Mouse (Mus musculus): Measurements from ENCODE around the gene Vmn1r230. TPM values are rescaled to one million over a fixed set of nuclear protein-coding genes. Genes with fewer than 3 reads are reported as not detected.

Gene Vmn1r230
- not detected in 2 replicates for polyA plus RNA-seq (2014; fragmentation: Nextera tagmentation; extraction: Ambion mirVana)

DNA sequence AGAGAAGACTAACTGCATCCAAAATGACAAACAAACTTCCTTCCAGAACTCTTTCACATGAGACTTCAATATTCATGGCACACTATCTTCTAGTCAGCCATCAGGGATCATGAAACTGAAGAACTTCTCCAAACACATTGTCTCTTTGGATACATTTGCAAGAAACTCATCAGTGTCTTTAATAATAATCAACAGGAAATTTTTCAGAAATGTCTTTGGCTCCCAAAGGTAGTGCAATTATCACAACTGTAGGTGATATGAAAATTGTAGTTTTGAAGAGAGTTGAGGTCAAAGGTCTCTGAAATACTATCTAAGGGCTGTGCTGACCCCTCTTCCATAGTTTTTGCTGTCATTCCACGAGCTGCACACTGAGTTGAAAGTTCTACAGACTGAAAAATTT is at the start of gene Vmn1r230:
Gene Vmn1r230 (plus strand): TSS at position 301 of the 400 bp plus-strand sequence.
- H3K4me1 ChIP-seq (ENCODE audit: control insufficient read depth in 2 of 2, insufficient read depth in 2 of 2, low read length in 2 of 2), result no peaks in the 10 kb centered on the region
- H3K4me2 ChIP-seq (ENCODE audit: low read length), result no peak within 1 kb of the TSS
- no peaks in the 10 kb centered on the region for H3K36me3 ChIP-seq (ENCODE audit: control insufficient read depth, insufficient read depth, low read length)
- no peaks in the 10 kb centered on the region for H3K27me3 ChIP-seq (ENCODE audit: control insufficient read depth, insufficient read depth, low read length)
- H3K4me3 ChIP-seq (ENCODE audit: control insufficient read depth in 1 of 2, insufficient read depth in 1 of 2, low read depth in 1 of 2, low read length in 2 of 2), result no peak within 1 kb of the TSS
- no peaks in the 10 kb centered on the region for H3K9me3 ChIP-seq (ENCODE audit: control insufficient read depth, low read length)
- no peak for ATAC-seq (ENCODE audit: insufficient number of reproducible peaks, insufficient read depth, low FRiP score, low read depth)
- H3K27ac ChIP-seq (replicated peaks in 1 of 2; ENCODE audit: control insufficient read depth in 1 of 2, insufficient read depth in 1 of 2, low read depth in 2 of 2, low read length in 2 of 2), result no peak within 1 kb of the TSS
- whole genome bisulfite sequencing, result 20% methylated on average over 1 of the region's 1 CpGs
- no peak within 1 kb of the TSS for H3K9ac ChIP-seq (ENCODE audit: low read length)

GRCm38 (mm10) chr17:20811255-20811654 is 29.0 kb upstream of the Vmn1r230 start, which contains the start of gene Vmn1r229:
Gene Vmn1r229 (plus strand): TSS chr17:20811555.
- no peak for ATAC-seq (ENCODE audit: insufficient number of reproducible peaks, insufficient read depth, low FRiP score, low read depth)
- WGBS, result 51% methylated on average over 1 of the region's 1 CpGs
- Histone ChIP-seq H3K27me3 (ENCODE audit: control insufficient read depth, insufficient read depth, low read length) (no peaks in the 10 kb centered on the region), H3K36me3 (ENCODE audit: control insufficient read depth, insufficient read depth, low read length) (no peaks in the 10 kb centered on the region), H3K4me2 (ENCODE audit: low read length) (no peak within 1 kb of the TSS), H3K4me1 (ENCODE audit: control insufficient read depth in 2 of 2, insufficient read depth in 2 of 2, low read length in 2 of 2) (no peaks in the 10 kb centered on the region), H3K4me3 (ENCODE audit: control insufficient read depth in 1 of 2, insufficient read depth in 1 of 2, low read depth in 1 of 2, low read length in 2 of 2) (no peak within 1 kb of the TSS), H3K27ac (replicated peaks in 1 of 2; ENCODE audit: control insufficient read depth in 1 of 2, insufficient read depth in 1 of 2, low read depth in 2 of 2, low read length in 2 of 2) (no peak within 1 kb of the TSS), H3K9ac (ENCODE audit: low read length) (no peak within 1 kb of the TSS), H3K9me3 (ENCODE audit: control insufficient read depth, low read length) (peaks cover 3% of the 10 kb centered on the region)

Other genes with a start within 250 kb of the Vmn1r230 start
- gene Vmn2r110, start 244.0 kb upstream of the Vmn1r230 start, polyA plus RNA-seq (2014; fragmentation: Nextera tagmentation; extraction: Ambion mirVana), result not detected in 2 replicates
- not detected in 2 replicates for gene Fpr-rs3, start 215.6 kb upstream of the Vmn1r230 start, polyA plus RNA-seq (2014; fragmentation: Nextera tagmentation; extraction: Ambion mirVana)
- not detected in 2 replicates for gene Vmn1r226, start 157.6 kb upstream of the Vmn1r230 start, polyA plus RNA-seq (2014; fragmentation: Nextera tagmentation; extraction: Ambion mirVana)
- not detected in 2 replicates for gene Vmn1r227, start 110.6 kb upstream of the Vmn1r230 start, polyA plus RNA-seq (2014; fragmentation: Nextera tagmentation; extraction: Ambion mirVana)
- gene Vmn1r228, start 54.3 kb upstream of the Vmn1r230 start, polyA plus RNA-seq (2014; fragmentation: Nextera tagmentation; extraction: Ambion mirVana), result not detected in 2 replicates
- gene Vmn1r229, start 28.9 kb upstream of the Vmn1r230 start, polyA plus RNA-seq (2014; fragmentation: Nextera tagmentation; extraction: Ambion mirVana), result not detected in 2 replicates
- not detected in 2 replicates for gene Vmn1r231, start 64.6 kb downstream of the Vmn1r230 start, polyA plus RNA-seq (2014; fragmentation: Nextera tagmentation; extraction: Ambion mirVana)
- not detected in 2 replicates for gene Vmn1r232, start 79.3 kb downstream of the Vmn1r230 start, polyA plus RNA-seq (2014; fragmentation: Nextera tagmentation; extraction: Ambion mirVana)
- gene Ppp2r1a, start 104.9 kb downstream of the Vmn1r230 start, polyA plus RNA-seq (2014; fragmentation: Nextera tagmentation; extraction: Ambion mirVana), result 369 and 372 TPM in 2 replicates
- gene Vmn1r233, start 156.0 kb downstream of the Vmn1r230 start, polyA plus RNA-seq (2014; fragmentation: Nextera tagmentation; extraction: Ambion mirVana), result not detected in 2 replicates
- 10.2 and 13.3 TPM in 2 replicates for gene Zfp160, start 168.5 kb downstream of the Vmn1r230 start, polyA plus RNA-seq (2014; fragmentation: Nextera tagmentation; extraction: Ambion mirVana)

Data from heart, embryonic 14.5 days (tissue).